Mouse (Mus musculus): ENCODE measurements at regions not wholly inside any gene's neighbourhood (a gene's known extent, or its start where the extent isn't known, plus 50 kb on each side); places are given as distances from the start of the nearest gene placed in this dataset.

DNA sequence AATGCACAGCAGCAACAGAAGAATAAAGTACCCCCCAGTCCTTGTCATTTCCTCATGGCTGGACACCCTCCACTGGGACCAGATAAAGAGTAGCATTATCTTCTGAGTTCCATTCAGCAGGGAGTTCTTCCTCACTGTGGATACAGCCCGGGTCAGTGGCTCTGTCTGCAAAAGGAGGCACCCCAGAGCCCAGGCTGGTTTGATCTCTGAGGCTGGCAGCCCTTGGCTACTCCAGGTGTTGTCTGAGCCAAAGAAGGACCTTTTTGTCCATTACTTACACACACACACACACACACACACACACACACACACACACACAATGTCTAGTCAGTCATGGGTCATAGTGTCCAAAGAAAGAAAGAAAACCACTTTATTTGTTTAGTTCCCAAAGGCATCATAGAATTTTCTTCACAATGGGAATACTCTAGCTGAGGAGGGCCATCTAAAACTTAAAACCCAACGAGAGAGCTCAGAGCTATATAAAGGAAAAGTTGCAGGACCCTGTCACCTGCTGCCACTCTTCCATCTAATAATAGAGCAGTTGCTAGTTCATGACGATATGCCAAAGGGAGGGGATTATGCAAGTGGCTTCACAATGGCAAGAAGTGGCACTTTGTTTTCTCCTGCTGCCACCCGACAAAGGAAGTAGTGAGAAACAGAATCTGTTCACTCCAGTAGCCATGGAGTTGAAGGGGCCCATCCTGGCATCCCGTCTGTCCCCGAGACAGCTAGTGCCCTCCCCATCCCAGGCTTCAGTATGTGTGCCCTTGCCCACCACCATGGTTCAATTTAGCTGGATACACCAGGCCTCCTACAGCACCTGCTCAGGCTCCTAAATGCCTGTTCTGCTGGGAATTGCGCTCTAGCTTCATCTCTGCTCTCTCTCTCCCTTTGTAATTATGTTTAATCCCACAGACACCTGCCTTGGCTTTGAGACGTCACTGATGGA is 480.4 kb upstream of the Nrsn1 start:
- Histone ChIP-seq H3K9me3 (replicated peaks) (no peaks in the 10 kb centered on the region), H3K4me2 (no peak overlapping the region), H3K27ac (replicated peaks) (peak overlapping the region; percentile 13; the same call in 1 of the 2 replicates), H3K9ac (replicated peaks) (no peak overlapping the region), H3K4me3 (replicated peaks) (no peak overlapping the region), H3K4me1 (peaks cover 9% of the 10 kb centered on the region; the same call in 1 of the 2 replicates), H3K27me3 (replicated peaks) (no peaks in the 10 kb centered on the region), H3K36me3 (no peaks in the 10 kb centered on the region)
- WGBS, result 15% methylated on average over 8 of the region's 8 CpGs
- ATAC-seq (ENCODE audit: low FRiP score), result peak; percentile 85

DNA sequence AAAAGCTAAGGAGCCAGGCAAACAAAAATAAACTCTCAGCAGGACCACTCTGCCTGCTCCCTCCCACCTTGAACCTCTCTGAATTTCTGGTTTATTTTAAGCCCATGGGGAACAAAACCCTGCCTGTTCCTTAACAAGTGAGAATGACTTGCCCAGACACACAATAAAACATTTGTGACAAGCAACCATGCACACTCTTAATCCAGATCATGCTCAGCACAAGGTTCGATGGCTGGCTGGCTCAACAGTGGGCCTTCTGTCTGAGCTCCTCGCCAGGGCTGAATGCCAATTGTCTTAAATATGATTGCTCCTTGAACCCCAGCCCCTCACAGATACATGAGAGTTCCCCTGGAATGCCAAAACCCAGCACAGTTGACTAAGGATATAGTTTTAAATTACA is 468.3 kb upstream of the Nrsn1 start:
- Histone ChIP-seq H3K36me3 (no peaks in the 10 kb centered on the region), H3K27ac (replicated peaks) (no peak overlapping the region), H3K4me2 (no peak overlapping the region), H3K9me3 (replicated peaks) (no peaks in the 10 kb centered on the region), H3K4me1 (no peaks in the 10 kb centered on the region), H3K9ac (replicated peaks) (no peak overlapping the region), H3K27me3 (replicated peaks) (no peaks in the 10 kb centered on the region), H3K4me3 (replicated peaks) (no peak overlapping the region)
- no peak for ATAC-seq (ENCODE audit: low FRiP score)
- 25% methylated on average over 2 of the region's 2 CpGs for WGBS

DNA sequence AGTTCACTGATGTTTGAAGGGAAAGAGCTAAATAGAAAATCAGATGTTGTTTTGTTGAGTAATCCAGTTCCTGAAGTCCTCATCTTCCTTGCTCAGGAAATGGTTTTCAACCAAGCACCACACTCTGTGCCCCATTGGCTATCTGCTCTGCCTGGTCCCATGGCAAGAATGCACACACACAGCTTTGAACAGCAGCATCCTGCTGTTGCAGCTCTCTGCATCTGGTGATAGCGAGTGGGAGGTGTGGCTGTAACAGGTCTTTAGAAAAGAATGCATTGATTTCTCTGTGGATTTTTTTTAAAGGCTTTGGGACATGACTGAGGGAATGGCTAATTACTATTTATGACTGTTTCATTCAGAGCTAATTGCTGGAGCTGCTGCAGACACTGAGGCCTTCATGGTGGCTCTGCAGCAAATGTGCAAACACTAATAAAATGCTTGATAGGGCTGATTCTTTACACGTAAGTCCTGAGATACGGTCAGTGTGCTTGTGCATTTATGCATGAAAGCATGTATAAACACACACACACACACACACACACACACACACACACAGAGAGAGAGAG is 459.1 kb upstream of the Nrsn1 start:
- Histone ChIP-seq H3K4me1 (peaks cover 14% of the 10 kb centered on the region; the same call in 1 of the 2 replicates), H3K9ac (replicated peaks) (no peak overlapping the region), H3K36me3 (no peaks in the 10 kb centered on the region), H3K4me3 (replicated peaks) (no peak overlapping the region), H3K27me3 (replicated peaks) (no peaks in the 10 kb centered on the region), H3K9me3 (replicated peaks) (no peaks in the 10 kb centered on the region), H3K4me2 (no peak overlapping the region), H3K27ac (replicated peaks) (peak overlapping the region; percentile 41; the same call in 1 of the 2 replicates)
- 15% methylated on average over 3 of the region's 3 CpGs for WGBS
- peak; percentile 41; the same call in 1 of the 2 replicates for ATAC-seq (ENCODE audit: low FRiP score)

DNA sequence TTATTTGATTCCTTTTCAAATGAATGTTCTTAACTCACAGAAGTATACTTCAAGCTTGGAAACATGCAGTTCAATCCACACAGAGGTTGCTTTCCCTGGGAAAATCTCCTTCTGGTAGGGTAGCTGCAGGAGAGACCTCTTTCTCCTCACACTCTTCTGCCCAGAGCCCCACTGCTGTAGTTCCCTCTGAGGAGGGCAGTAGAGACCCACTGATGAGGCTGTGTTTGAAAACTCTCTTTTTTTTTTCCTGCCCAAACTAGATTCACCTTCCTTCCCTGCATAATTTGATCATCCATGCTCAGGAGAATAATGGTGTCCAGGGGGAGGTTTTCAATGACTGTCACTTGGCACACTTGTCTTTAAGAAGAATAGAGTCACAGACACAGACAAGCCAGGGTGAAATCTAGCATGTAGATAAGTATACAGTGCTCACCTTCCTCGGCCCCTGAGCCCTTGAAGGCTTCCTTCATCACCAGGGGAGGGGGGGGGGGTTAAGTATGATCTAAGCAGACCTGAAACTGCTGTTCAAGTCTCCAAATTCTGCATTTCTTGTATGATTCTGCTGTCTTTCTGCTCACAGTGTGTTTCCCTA is 457.3 kb upstream of the Nrsn1 start:
- Histone ChIP-seq H3K9ac (replicated peaks) (no peak overlapping the region), H3K4me3 (replicated peaks) (no peak overlapping the region), H3K9me3 (replicated peaks) (no peaks in the 10 kb centered on the region), H3K27ac (replicated peaks) (no peak overlapping the region), H3K36me3 (no peaks in the 10 kb centered on the region), H3K27me3 (replicated peaks) (no peaks in the 10 kb centered on the region), H3K4me1 (peaks cover 21% of the 10 kb centered on the region), H3K4me2 (no peak overlapping the region)
- ATAC-seq (ENCODE audit: low FRiP score), result no peak
- 36% methylated on average over 1 of the region's 1 CpGs for WGBS

DNA sequence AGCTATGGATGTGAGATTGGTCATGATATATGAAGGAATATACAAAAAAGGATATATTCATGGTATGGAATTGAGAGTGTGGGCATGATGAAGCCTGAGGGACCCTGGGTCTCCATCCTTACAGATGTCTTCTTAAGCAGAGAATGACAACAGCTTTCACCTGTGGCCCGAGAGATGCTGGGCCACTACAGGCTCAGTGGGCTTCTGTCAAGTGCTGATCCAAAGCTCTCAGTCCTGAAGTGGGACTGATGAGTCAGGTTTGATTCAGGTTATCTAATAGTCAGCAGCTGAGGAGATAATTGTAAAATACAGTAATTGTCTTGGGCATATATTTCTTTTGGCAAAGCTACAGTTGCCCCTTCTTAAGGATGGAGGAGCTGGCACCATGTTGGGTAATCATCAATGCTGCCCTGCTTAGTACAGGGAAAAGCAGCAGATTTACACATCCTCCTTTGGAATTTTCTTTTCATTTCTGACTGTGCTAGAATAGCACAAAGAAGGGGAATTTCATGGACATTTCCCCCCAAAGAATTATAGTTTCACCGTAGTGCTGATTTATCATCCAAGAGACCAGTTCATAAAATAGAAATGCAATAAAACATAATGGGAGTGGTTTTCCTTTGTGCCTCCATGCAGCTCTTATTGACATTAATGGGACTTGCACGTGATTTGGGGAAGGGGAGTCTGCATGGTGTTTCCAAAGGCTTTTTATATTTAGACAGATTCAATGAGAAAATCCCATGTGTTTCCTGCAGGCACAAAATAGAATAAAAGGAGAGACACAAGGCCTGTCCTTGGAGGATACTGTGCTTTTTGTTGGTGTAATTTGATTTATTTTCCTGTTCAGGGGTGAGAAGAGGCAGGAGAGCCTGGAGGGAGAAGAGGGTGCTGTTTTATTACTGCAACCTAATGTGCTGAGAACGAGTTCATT is 452.6 kb upstream of the Nrsn1 start:
- 17% methylated on average over 4 of the region's 4 CpGs for WGBS
- Histone ChIP-seq H3K9me3 (replicated peaks) (no peaks in the 10 kb centered on the region), H3K9ac (replicated peaks) (no peak overlapping the region), H3K4me3 (replicated peaks) (no peak overlapping the region), H3K27ac (replicated peaks) (0 out of 2 replicates have a peak overlapping the region, but pooled peaks have one; percentile 15), H3K36me3 (no peaks in the 10 kb centered on the region), H3K4me1 (peaks cover 9% of the 10 kb centered on the region), H3K27me3 (replicated peaks) (no peaks in the 10 kb centered on the region), H3K4me2 (no peak overlapping the region)
- peak; percentile 47; the same call in 1 of the 2 replicates for ATAC-seq (ENCODE audit: low FRiP score)

DNA sequence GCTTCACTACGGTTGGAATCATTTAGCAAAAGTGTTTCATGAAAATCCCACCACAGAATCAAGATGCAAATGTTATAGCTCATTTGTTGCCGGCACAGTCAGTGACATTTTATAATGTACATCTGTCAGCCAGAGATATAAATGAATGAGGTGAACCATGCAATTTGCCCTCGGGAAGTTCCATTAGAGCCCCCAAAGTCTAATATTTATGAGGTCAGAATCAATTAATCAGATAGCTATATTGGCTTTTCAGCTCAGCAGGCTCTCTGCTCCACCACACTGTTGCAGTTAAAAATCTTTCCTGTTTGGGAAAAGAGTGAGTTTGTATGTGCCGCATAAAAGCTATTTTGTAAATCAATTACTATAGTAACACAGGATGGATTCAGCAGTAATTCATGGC is 430.7 kb upstream of the Nrsn1 start:
- no peaks in the 10 kb centered on the region for H3K27me3 ChIP-seq (replicated peaks)
- H3K9ac ChIP-seq (replicated peaks), result no peak overlapping the region
- 0 out of 2 replicates have a peak, but pooled peaks cover 4% of the 10 kb centered on the region for H3K4me1 ChIP-seq
- H3K4me2 ChIP-seq, result no peak overlapping the region
- H3K36me3 ChIP-seq, result no peaks in the 10 kb centered on the region
- WGBS, result 27% methylated on average over 4 of the region's 4 CpGs
- H3K27ac ChIP-seq (replicated peaks), result no peak overlapping the region
- no peak; the same call in 1 of the 2 replicates for ATAC-seq (ENCODE audit: low FRiP score)
- no peaks in the 10 kb centered on the region for H3K9me3 ChIP-seq (replicated peaks)
- no peak overlapping the region for H3K4me3 ChIP-seq (replicated peaks)

DNA sequence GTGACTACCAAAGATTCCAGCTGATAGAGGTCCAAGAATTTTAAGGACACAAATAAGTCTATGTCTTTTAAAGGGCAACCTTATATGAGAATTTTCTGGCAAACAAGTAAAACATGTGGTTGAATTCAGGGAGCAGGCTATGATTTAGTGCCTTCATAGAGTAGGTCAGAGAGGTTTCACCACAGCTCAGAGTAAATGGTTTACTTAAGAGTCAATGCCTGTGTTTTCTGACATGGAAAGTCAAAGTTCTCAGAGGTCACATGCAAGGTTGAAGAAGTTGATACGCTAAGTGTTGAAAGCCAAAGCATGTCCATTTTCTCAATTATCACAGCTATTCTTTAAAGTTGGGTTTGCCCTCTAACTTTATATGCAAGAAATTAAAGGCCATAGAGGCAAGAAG is 425.7 kb upstream of the Nrsn1 start:
- 87% methylated on average over 1 of the region's 1 CpGs for WGBS
- ATAC-seq (ENCODE audit: low FRiP score), result no peak
- Histone ChIP-seq H3K9ac (replicated peaks) (no peak overlapping the region), H3K9me3 (replicated peaks) (no peaks in the 10 kb centered on the region), H3K27ac (replicated peaks) (no peak overlapping the region), H3K4me2 (no peak overlapping the region), H3K4me3 (replicated peaks) (no peak overlapping the region), H3K27me3 (replicated peaks) (no peaks in the 10 kb centered on the region), H3K4me1 (0 out of 2 replicates have a peak, but pooled peaks cover 2% of the 10 kb centered on the region), H3K36me3 (no peaks in the 10 kb centered on the region)

DNA sequence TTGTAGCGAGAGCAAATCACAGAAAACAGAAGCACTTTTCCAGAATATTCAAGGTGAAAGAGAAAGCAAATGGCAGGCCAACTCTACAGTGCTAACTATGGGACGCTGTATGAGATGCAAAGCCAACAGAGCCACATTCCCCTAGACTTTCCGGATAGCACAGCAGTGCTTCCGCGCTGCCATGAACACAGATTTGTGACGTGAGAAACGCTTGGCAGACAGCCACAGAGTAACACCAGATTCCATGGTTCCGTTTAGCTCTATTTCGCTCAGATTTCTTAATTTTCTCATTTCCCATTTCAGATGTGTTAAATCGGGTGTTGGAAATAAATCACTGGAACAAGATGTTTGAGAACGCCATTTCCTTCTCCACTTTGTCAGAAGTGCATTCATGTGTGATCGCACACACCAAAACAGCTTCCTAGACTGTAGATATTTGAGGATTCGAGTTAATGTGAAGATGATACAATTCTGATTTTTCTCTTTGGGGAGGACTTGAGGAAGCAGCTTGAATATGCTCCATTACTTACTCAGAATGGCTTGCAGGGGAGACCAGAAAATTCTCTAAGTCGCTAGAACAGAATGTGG is 424.8 kb upstream of the Nrsn1 start:
- Histone ChIP-seq H3K27ac (replicated peaks) (no peak overlapping the region), H3K27me3 (replicated peaks) (no peaks in the 10 kb centered on the region), H3K36me3 (no peaks in the 10 kb centered on the region), H3K9me3 (replicated peaks) (no peaks in the 10 kb centered on the region), H3K4me1 (no peaks in the 10 kb centered on the region), H3K4me2 (no peak overlapping the region), H3K9ac (replicated peaks) (no peak overlapping the region), H3K4me3 (replicated peaks) (no peak overlapping the region)
- 76% methylated on average over 14 of the region's 14 CpGs for WGBS
- ATAC-seq (ENCODE audit: low FRiP score), result no peak

DNA sequence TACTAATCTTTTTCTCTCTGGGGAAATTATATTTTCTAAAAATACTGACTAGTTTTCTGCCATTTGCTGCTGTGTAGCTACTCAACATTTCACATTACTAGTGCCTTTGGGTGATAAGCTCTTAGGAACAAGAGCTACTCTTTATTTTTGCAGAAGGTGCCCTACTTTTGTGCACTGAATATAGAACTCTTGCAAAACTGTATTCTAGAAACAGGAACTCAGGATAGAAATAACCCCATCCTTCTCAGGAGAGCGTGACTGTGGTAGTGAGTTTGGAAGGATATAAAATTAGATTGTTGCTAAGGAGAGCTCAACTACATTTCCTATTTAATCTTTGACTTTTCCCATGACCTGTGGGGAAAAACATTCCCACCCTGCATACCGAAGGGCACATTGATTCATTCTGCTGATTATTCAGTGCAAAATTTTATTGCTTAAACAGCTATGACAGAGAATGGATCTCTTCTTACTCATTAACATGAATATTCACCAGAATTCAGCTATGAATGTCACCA is 408.0 kb upstream of the Nrsn1 start:
- no peak for ATAC-seq (ENCODE audit: low FRiP score)
- H3K4me1 ChIP-seq, result no peaks in the 10 kb centered on the region
- no peak overlapping the region for H3K4me3 ChIP-seq (replicated peaks)
- 84% methylated on average over 2 of the region's 2 CpGs for WGBS
- no peaks in the 10 kb centered on the region for H3K9me3 ChIP-seq (replicated peaks)
- no peak overlapping the region for H3K27ac ChIP-seq (replicated peaks)
- H3K27me3 ChIP-seq (replicated peaks), result no peaks in the 10 kb centered on the region
- no peaks in the 10 kb centered on the region for H3K36me3 ChIP-seq
- H3K9ac ChIP-seq (replicated peaks), result no peak overlapping the region
- H3K4me2 ChIP-seq, result no peak overlapping the region

DNA sequence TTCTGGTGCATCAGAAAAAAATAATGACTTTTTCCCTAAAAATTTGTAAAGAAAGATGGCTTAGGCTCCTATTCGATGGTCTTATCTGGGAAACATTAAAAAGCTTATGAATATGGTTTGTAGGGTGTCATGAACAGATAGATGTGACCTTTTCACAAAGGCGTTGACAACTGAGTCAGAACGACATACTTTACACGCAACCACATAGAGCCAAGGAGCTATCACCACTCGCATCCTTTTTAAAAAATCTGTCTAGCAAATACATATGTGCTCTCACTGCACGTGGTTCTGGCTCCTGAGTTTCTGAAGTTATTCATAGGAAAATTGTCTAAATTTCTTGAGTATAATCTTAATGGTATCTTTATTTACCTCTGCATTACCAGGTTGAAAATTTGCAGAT is 404.9 kb upstream of the Nrsn1 start:
- 94% methylated on average over 6 of the region's 6 CpGs for WGBS
- H3K4me1 ChIP-seq, result no peaks in the 10 kb centered on the region
- no peak overlapping the region for H3K9ac ChIP-seq (replicated peaks)
- H3K36me3 ChIP-seq, result no peaks in the 10 kb centered on the region
- H3K4me2 ChIP-seq, result no peak overlapping the region
- no peaks in the 10 kb centered on the region for H3K27me3 ChIP-seq (replicated peaks)
- no peak for ATAC-seq (ENCODE audit: low FRiP score)
- H3K27ac ChIP-seq (replicated peaks), result no peak overlapping the region
- no peak overlapping the region for H3K4me3 ChIP-seq (replicated peaks)
- H3K9me3 ChIP-seq (replicated peaks), result no peaks in the 10 kb centered on the region

Measured in neural tube, embryonic 15.5 days (tissue).